Mouse (Mus musculus) neural tube, embryonic 14.5 days (tissue): Measurements from ENCODE around the gene A930002H24Rik. TPM values are rescaled to one million over a fixed set of nuclear protein-coding genes. Genes with fewer than 3 reads are reported as not detected.

ENCODE experiments used
- ATAC-seq: fragments of 200-750 bp; cut with Nextera tagmentation; 2 replicates; pipeline ENCODE4 v1.8.0; 2017; ENCODE audit warnings: low read depth, mild to moderate bottlenecking, moderate TSS enrichment, moderate library complexity
- H3K27ac ChIP-seq: fragments of 300-500 bp; sonication (generic); 2 replicates; pipeline ENCODE4 v1.5.1; 2014; ENCODE audit warnings: low read depth, mild to moderate bottlenecking, control low read depth, low read length, moderate library complexity, mixed read lengths
- H3K27me3 ChIP-seq: fragments of 300-500 bp; sonication (generic); 2 replicates; pipeline ENCODE4 v1.6.1; 2014; ENCODE audit warnings: low read length; ENCODE audit not compliant: control insufficient read depth, insufficient read depth
- H3K36me3 ChIP-seq: fragments of 300-500 bp; sonication (generic); 2 replicates; pipeline ENCODE4 v1.6.1; 2014; ENCODE audit warnings: low read length, mixed read lengths; ENCODE audit not compliant: control insufficient read depth, insufficient read depth
- H3K4me1 ChIP-seq: fragments of 300-500 bp; sonication (generic); 2 replicates; pipeline ENCODE4 v1.6.1; 2014; ENCODE audit warnings: low read length; ENCODE audit not compliant: control insufficient read depth, insufficient read depth
- H3K4me2 ChIP-seq: fragments of 300-500 bp; sonication (generic); 2 replicates; pipeline ENCODE4 v1.6.1; 2014; ENCODE audit warnings: mild to moderate bottlenecking, low read depth, low read length, control low read depth
- H3K4me3 ChIP-seq: fragments of 300-500 bp; sonication (generic); 2 replicates; pipeline ENCODE4 v1.5.1; 2014; ENCODE audit warnings: low read depth, low read length, control low read depth, mixed read lengths
- H3K9ac ChIP-seq: fragments of 300-500 bp; sonication (generic); replicated peaks from 2 replicates; pipeline ENCODE4 v1.6.1; 2014; ENCODE audit warnings: low read depth, mild to moderate bottlenecking, control low read depth, low read length, mixed read lengths
- H3K9me3 ChIP-seq: fragments of 300-500 bp; sonication (generic); 2 replicates; pipeline ENCODE4 v1.6.1; 2016; ENCODE audit warnings: low read length; ENCODE audit not compliant: control insufficient read depth
- WGBS: fragments of 180-500 bp; shearing (Covaris S2); extraction: QIAGEN DNeasy Blood & Tissue Kit; methylation state at CpG from one replicate; pipeline ENCODE4 v1.1.7; 2014; 5-methylcytosine and 5-hydroxymethylcytosine counted together
- polyA plus RNA-seq: library from polyadenylated mRNA; unstranded; fragments of >200 nt; fragmentation: Nextera tagmentation; extraction: Ambion mirVana; gene quantifications from 2 replicates; pipeline ENCODE4 v1.2.1, GENCODE M21; 2014

Gene A930002H24Rik
- 3.0 and 4.2 TPM in 2 replicates for polyA plus RNA-seq

DNA sequence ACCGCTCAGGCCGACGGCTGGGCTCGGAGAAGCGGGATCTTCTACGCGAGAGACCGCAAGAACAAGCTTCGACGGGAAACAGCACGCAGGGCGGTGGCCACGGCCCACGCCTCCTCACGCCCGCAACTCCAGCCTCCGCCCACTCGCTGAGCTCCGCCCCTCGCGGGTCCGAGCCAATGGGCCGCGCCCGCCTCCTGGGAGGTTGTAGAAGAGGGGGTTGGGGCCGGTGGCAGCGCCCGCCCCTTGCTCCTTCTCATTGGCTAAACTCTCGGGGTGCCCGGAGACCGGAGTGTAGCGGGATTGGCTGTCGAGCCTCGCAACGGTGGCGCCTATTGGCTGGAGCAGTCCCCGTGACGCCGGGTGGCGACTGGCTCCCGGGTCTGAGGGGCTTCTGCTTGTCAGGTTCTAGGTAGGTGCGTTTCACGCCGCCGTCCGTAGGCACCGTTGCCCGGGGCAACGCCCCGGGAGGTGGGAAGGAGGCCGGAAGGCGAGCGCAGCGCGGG, at the start of gene A930002H24Rik:
Gene A930002H24Rik, minus strand, starts transcription at position 145 of the 503 bp plus-strand sequence.
- H3K36me3 ChIP-seq: no peaks in the 10 kb centered on the region
- peaks cover 3% of the 10 kb centered on the region; the same call in 1 of the 2 replicates for H3K4me1 ChIP-seq
- peak within 1 kb of the TSS; percentile 95 for H3K27ac ChIP-seq
- H3K27me3 ChIP-seq: no peaks in the 10 kb centered on the region
- H3K4me3 ChIP-seq: peak within 1 kb of the TSS; percentile 95
- peak within 1 kb of the TSS; percentile 85 for H3K4me2 ChIP-seq
- under 1% methylated on average over 54 of the region's 55 CpGs for WGBS
- peak; percentile 99 for ATAC-seq
- H3K9ac ChIP-seq: peak within 1 kb of the TSS; percentile 95
- no peaks in the 10 kb centered on the region for H3K9me3 ChIP-seq

DNA sequence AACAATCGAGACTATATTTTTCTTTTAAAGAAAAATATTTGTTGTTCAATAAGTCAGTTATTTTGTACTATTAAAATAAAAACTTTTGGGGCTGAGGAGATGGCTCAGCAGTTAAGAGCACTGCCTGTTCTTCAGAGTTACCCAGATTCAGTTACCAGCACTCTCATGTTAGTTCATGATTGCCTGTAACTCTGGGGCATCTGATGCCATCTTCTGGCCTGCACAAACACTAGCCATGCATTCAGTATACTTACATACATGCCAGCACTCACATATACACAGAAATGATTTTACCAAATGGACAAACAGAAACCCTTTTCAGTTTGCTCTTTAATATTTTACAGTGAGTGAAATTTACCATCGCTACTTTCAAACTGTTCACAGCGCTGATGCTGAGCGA, 45.7 kb upstream of the A930002H24Rik start:
- ATAC-seq: no peak
- no peak overlapping the region for H3K4me2 ChIP-seq
- H3K4me1 ChIP-seq: no peaks in the 10 kb centered on the region
- no peaks in the 10 kb centered on the region for H3K9me3 ChIP-seq
- no peak overlapping the region for H3K4me3 ChIP-seq
- no peaks in the 10 kb centered on the region for H3K27me3 ChIP-seq
- 95% methylated on average over 4 of the region's 4 CpGs for WGBS
- H3K36me3 ChIP-seq: no peaks in the 10 kb centered on the region
- no peak overlapping the region for H3K27ac ChIP-seq
- no peak overlapping the region for H3K9ac ChIP-seq

DNA sequence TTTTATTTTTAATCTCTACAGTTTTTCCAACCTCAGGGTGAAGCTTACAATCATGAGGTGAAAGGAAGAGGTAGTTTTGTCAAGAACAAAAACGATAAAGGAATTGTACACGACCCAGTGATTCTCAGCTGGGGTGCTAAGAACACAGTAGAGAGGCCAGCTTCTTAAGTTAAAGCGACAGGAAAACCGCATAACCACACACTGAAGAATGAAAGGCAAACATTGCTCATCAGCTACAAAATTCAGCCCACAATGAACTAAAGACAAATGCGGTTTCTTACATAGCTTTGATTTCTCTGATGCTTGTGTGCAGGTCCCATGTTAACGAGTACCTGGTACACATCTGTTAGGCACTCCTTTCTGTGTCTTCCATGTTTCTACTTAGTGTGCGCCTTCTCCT, 33.5 kb upstream of the A930002H24Rik start:
- no peaks in the 10 kb centered on the region for H3K36me3 ChIP-seq
- ATAC-seq: no peak
- no peak overlapping the region for H3K4me3 ChIP-seq
- H3K9ac ChIP-seq: no peak overlapping the region
- H3K4me1 ChIP-seq: no peaks in the 10 kb centered on the region
- H3K9me3 ChIP-seq: no peaks in the 10 kb centered on the region
- 88% methylated on average over 7 of the region's 7 CpGs for WGBS
- H3K27ac ChIP-seq: no peak overlapping the region
- no peak overlapping the region for H3K4me2 ChIP-seq
- H3K27me3 ChIP-seq: no peaks in the 10 kb centered on the region

DNA sequence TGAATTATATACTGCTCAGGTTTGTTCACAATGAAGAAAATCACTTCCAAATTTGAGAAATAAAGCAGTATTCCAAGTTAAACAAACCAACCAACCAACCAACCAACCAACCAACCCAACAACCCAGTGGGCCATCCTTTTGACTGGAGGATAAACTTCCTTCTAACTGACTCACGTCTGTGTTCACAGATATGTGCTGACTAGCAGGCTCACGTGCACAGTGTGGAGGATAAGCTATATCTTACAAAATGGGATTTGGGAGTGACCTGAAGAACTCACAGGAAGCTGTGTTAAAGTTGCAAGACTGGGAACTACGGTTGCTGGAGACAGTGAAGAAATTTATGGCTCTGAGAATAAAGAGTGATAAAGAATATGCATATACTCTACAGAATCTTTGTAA, 32.2 kb upstream of the A930002H24Rik start:
- no peaks in the 10 kb centered on the region for H3K9me3 ChIP-seq
- no peak overlapping the region for H3K27ac ChIP-seq
- no peaks in the 10 kb centered on the region for H3K27me3 ChIP-seq
- H3K4me2 ChIP-seq: no peak overlapping the region
- no peaks in the 10 kb centered on the region for H3K4me1 ChIP-seq
- H3K9ac ChIP-seq: no peak overlapping the region
- WGBS: 73% methylated on average over 3 of the region's 3 CpGs
- no peak overlapping the region for H3K4me3 ChIP-seq
- no peak for ATAC-seq
- H3K36me3 ChIP-seq: no peaks in the 10 kb centered on the region

DNA sequence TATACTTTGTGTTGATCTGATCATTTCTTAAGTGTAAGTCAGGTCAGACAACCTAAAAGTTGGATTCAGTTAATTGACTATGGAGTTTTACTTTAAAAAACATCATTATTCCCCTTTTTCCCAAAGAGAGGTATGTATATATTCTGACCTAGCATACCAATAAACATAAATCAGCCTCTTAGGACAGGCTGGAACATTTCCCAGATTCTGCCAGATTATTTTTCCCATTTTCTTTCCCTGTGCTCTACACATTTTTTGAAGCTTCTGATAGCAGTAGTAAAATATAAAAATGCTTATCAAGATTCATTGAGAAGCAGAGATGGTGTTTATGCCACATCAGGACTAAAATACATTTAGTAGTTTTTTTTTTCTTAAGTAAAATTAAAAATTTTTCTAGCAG, 27.0 kb upstream of the A930002H24Rik start:
- Histone ChIP-seq H3K27me3 (no peaks in the 10 kb centered on the region), H3K9me3 (no peaks in the 10 kb centered on the region), H3K9ac (no peak overlapping the region), H3K4me1 (no peaks in the 10 kb centered on the region), H3K4me3 (no peak overlapping the region), H3K27ac (no peak overlapping the region), H3K4me2 (no peak overlapping the region), H3K36me3 (no peaks in the 10 kb centered on the region)
- no peak for ATAC-seq

DNA sequence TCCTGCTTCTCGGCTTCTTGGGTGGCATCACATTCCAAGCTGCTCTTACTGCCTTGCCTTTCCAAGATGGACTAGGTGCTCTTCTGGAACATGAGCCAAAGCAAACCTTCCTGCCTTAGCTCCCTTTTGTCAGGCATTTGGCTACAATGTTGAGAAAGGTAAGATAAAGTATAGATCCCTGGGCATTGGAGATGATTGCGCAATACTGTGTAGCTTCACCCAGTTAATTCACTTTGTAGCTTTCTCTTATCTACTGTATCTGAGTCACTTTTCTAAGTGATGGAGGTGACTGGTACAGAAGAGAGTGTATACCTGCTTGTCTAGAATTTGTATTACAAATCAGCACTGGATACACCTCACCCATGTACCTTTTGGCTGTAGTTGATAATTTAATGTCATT, 23.4 kb upstream of the A930002H24Rik start:
- no peak overlapping the region for H3K9ac ChIP-seq
- WGBS: 96% methylated on average over 2 of the region's 2 CpGs
- no peaks in the 10 kb centered on the region for H3K27me3 ChIP-seq
- H3K4me2 ChIP-seq: no peak overlapping the region
- H3K36me3 ChIP-seq: no peaks in the 10 kb centered on the region
- H3K27ac ChIP-seq: no peak overlapping the region
- H3K9me3 ChIP-seq: no peaks in the 10 kb centered on the region
- H3K4me1 ChIP-seq: no peaks in the 10 kb centered on the region
- no peak overlapping the region for H3K4me3 ChIP-seq
- no peak for ATAC-seq

DNA sequence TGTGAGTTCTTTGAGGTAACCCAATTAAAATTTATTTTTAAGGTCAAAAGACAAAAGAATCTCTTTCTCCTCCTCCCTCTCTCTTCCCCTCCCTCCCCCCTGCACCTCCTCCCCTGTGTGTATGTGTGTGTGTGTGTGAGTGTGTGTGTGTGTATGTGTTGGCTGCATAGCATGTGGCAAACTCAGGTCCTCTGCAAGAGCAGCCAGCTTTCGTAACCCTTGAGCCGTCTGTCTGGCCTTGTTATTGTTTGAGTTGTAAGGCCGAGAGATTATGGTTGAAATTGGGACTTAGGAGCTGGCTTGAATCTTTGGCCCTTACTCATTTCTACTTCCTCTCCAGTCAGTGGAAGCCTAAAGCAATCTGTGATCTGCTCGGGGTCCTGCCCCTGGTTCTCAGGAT, 16.4 kb upstream of the A930002H24Rik start:
- Histone ChIP-seq H3K27ac (no peak overlapping the region), H3K4me3 (no peak overlapping the region), H3K36me3 (no peaks in the 10 kb centered on the region), H3K9ac (no peak overlapping the region), H3K4me2 (no peak overlapping the region), H3K4me1 (no peaks in the 10 kb centered on the region), H3K9me3 (no peaks in the 10 kb centered on the region), H3K27me3 (no peaks in the 10 kb centered on the region)
- WGBS: 89% methylated on average over 4 of the region's 4 CpGs
- ATAC-seq: no peak

DNA sequence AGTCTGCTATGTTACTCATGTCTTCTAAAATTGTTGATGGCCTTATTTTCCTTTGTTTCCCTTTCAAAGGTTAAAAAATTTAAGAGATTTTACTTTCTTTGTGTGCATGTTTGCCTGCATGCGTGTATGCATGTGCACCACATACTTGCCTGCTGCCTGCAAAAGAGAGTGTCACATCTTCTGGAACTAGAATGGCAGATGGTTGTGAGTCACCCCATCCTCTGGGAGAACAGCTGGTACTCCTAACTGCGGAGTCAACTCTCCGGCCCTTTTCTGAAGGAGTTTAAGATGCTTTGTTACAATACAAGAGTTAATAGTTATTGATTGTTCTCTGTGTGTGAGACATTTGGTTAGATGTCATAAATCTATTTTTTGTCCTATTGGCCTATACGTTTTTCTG, 15.3 kb upstream of the A930002H24Rik start:
- H3K4me1 ChIP-seq: no peaks in the 10 kb centered on the region
- WGBS: 49% methylated on average over 4 of the region's 4 CpGs
- H3K27ac ChIP-seq: no peak overlapping the region
- H3K9me3 ChIP-seq: no peaks in the 10 kb centered on the region
- H3K36me3 ChIP-seq: no peaks in the 10 kb centered on the region
- no peak overlapping the region for H3K4me3 ChIP-seq
- no peak; the same call in 1 of the 2 replicates for ATAC-seq
- H3K27me3 ChIP-seq: no peaks in the 10 kb centered on the region
- H3K9ac ChIP-seq: no peak overlapping the region
- H3K4me2 ChIP-seq: no peak overlapping the region

DNA sequence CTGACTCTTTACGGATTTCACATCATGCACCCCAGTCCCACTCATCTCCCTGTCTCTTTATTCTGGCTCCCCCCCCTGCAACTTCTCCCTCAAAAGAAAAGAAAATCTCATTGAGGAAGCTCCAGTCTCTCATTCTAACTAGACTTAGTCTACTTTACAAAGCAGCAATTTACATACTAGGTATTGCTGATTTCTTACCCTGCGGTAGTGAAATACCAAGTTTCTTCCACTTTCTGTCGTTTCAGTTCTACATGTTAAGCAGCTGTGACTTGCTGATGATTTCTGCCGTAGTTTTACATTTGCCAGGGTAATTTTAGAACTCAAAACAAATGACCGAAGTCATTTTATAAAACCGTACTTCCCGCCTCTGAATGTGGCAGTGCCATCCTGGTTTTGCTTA, 8.2 kb upstream of the A930002H24Rik start:
- Histone ChIP-seq H3K27ac (no peak overlapping the region), H3K36me3 (no peaks in the 10 kb centered on the region), H3K4me2 (no peak overlapping the region), H3K9ac (no peak overlapping the region), H3K27me3 (no peaks in the 10 kb centered on the region), H3K4me1 (no peaks in the 10 kb centered on the region), H3K9me3 (no peaks in the 10 kb centered on the region), H3K4me3 (no peak overlapping the region)
- whole genome bisulfite sequencing: 95% methylated on average over 7 of the region's 7 CpGs
- ATAC-seq: no peak
